Mouse (Mus musculus) neural tube, embryonic 13.5 days (tissue): Measurements from ENCODE around the gene Rpl23. TPM values are rescaled to one million over a fixed set of nuclear protein-coding genes. Genes with fewer than 3 reads are reported as not detected.

ENCODE experiments used
- ATAC-seq: fragments of 200-750 bp; cut with Nextera tagmentation; 2 replicates; pipeline ENCODE4 v1.8.0; 2017; ENCODE audit warnings: low read depth, mild to moderate bottlenecking, moderate TSS enrichment, moderate library complexity
- H3K27ac ChIP-seq: fragments of 300-500 bp; sonication (generic); replicated peaks from 2 replicates; pipeline ENCODE4 v1.5.1; 2015; ENCODE audit warnings: moderate library complexity, mild to moderate bottlenecking, inconsistent platforms
- H3K27me3 ChIP-seq: fragments of 300-500 bp; sonication (generic); 2 replicates; pipeline ENCODE4 v1.6.1; 2015; ENCODE audit warnings: mild to moderate bottlenecking, inconsistent platforms
- H3K36me3 ChIP-seq: fragments of 300-500 bp; sonication (generic); 2 replicates; pipeline ENCODE4 v1.6.1; 2015; ENCODE audit warnings: mild to moderate bottlenecking, inconsistent platforms
- H3K4me1 ChIP-seq: fragments of 300-500 bp; sonication (generic); replicated peaks from 2 replicates; pipeline ENCODE4 v1.6.1; 2015; ENCODE audit warnings: inconsistent platforms
- H3K4me2 ChIP-seq: fragments of 300-500 bp; sonication (generic); 2 replicates; pipeline ENCODE4 v1.6.1; 2015; ENCODE audit warnings: inconsistent platforms, mild to moderate bottlenecking, moderate library complexity
- H3K4me3 ChIP-seq: fragments of 300-500 bp; sonication (generic); 2 replicates; pipeline ENCODE4 v1.5.1; 2015; ENCODE audit warnings: mild to moderate bottlenecking, inconsistent platforms
- H3K9ac ChIP-seq: fragments of 300-500 bp; sonication (generic); 2 replicates; pipeline ENCODE4 v1.6.1; 2015; ENCODE audit warnings: moderate library complexity, mild to moderate bottlenecking, inconsistent platforms
- H3K9me3 ChIP-seq: fragments of 300-500 bp; sonication (generic); 2 replicates; pipeline ENCODE4 v1.6.1; 2016; ENCODE audit warnings: inconsistent platforms
- WGBS: fragments of 180-500 bp; shearing (Covaris S2); methylation state at CpG from one replicate; pipeline ENCODE4 v1.1.7; 2015; 5-methylcytosine and 5-hydroxymethylcytosine counted together
- polyA plus RNA-seq: library from polyadenylated mRNA; unstranded; fragments of >200 nt; fragmentation: Nextera tagmentation; extraction: Ambion mirVana; gene quantifications from 2 replicates; pipeline ENCODE4 v1.2.1, GENCODE M21; 2015

The Rpl23 gene
- polyA plus RNA-seq, 1 experiment from 2014 or later = 415 TPM

- H3K27ac ChIP-seq = no peak overlapping the region
- H3K27me3 ChIP-seq = no peaks in the 10 kb centered on the region
- H3K36me3 ChIP-seq = peaks cover 85% of the 10 kb centered on the region
- H3K4me2 ChIP-seq = no peak overlapping the region
- WGBS = 91% methylated on average over 8 of the region's 8 CpGs
- ATAC-seq = no peak
- peaks cover 46% of the 10 kb centered on the region for H3K4me1 ChIP-seq
- no peaks in the 10 kb centered on the region for H3K9me3 ChIP-seq
- no peak overlapping the region for H3K4me3 ChIP-seq
- H3K9ac ChIP-seq = no peak overlapping the region
These were observed 39.3 kb upstream of the Rpl23 start for GRCm38 (mm10) chr11:97821401-97822064.

DNA sequence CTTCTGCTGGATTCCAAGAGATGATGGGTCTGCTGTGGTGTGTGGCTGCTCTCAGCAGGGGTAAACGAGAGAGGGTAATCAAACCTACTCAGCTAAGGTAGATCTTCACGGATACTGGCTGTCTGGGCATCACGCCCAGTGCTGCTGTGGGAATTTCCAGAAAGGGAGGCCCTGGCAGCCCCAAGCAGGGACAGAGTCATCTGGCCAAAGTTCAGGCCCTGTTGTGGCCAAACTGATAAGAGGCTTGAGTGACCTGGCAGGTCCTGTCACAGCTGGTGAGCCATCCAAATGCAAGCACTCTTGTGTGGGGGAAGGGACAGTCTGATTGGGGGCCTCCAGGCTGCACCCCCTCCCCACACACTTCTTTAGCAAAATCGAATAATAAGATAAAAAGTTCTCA is 38.6 kb upstream of the Rpl23 start:
- H3K36me3 ChIP-seq = peaks cover 85% of the 10 kb centered on the region
- ATAC-seq = no peak
- H3K4me2 ChIP-seq = no peak overlapping the region
- peaks cover 46% of the 10 kb centered on the region for H3K4me1 ChIP-seq
- 0 out of 2 replicates have a peak overlapping the region, but pooled peaks have one; percentile 18 for H3K27ac ChIP-seq
- no peaks in the 10 kb centered on the region for H3K27me3 ChIP-seq
- H3K4me3 ChIP-seq = no peak overlapping the region
- H3K9ac ChIP-seq = no peak overlapping the region
- H3K9me3 ChIP-seq = no peaks in the 10 kb centered on the region
- 73% methylated on average over 4 of the region's 4 CpGs for WGBS

GRCm38 (mm10) chr11:97819923-97820322 is 37.7 kb upstream of the Rpl23 start:
- Histone ChIP-seq H3K9me3 (no peaks in the 10 kb centered on the region), H3K27ac (no peak overlapping the region), H3K36me3 (peaks cover 85% of the 10 kb centered on the region), H3K4me3 (no peak overlapping the region), H3K27me3 (no peaks in the 10 kb centered on the region), H3K9ac (no peak overlapping the region), H3K4me1 (peaks cover 40% of the 10 kb centered on the region), H3K4me2 (no peak overlapping the region)
- WGBS = 86% methylated on average over 5 of the region's 5 CpGs
- ATAC-seq = no peak

GRCm38 (mm10) chr11:97819102-97819501 is 36.9 kb upstream of the Rpl23 start:
- ATAC-seq = no peak
- peak overlapping the region; percentile 87 for H3K27ac ChIP-seq
- H3K9ac ChIP-seq = peak overlapping the region; percentile 45; the same call in 1 of the 2 replicates
- H3K9me3 ChIP-seq = no peaks in the 10 kb centered on the region
- peak overlapping the region; percentile 3; the same call in 1 of the 2 replicates for H3K4me2 ChIP-seq
- 77% methylated on average over 3 of the region's 4 CpGs for WGBS
- H3K4me3 ChIP-seq = no peak overlapping the region
- peaks cover 36% of the 10 kb centered on the region for H3K4me1 ChIP-seq
- no peaks in the 10 kb centered on the region for H3K27me3 ChIP-seq
- H3K36me3 ChIP-seq = peaks cover 83% of the 10 kb centered on the region

DNA sequence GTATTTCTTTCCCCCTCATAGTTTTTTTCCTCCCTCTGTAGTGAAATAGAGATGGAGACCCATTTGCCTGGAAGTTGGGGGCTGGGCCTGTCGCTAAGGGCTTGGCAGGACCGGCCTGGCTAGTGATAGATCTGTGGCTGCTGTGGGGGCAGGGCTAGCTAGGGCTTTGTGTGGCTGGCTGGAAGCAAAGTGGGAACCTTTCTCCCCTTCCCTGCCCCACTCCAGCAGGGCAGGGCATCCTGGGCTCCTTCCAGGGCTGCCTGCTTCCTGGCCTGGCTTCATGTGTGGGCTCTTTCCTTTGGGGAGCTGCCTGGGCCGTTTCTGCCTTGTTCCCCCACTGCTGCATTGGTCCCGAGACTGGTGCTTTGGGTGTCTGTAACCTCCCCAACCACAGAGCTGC is 36.3 kb upstream of the Rpl23 start:
- WGBS = 9% methylated on average over 4 of the region's 4 CpGs
- Histone ChIP-seq H3K27ac (peak overlapping the region; percentile 87), H3K27me3 (no peaks in the 10 kb centered on the region), H3K4me3 (no peak overlapping the region), H3K4me2 (peak overlapping the region; percentile 3; the same call in 1 of the 2 replicates), H3K9me3 (no peaks in the 10 kb centered on the region), H3K9ac (peak overlapping the region; percentile 45), H3K36me3 (peaks cover 81% of the 10 kb centered on the region), H3K4me1 (peaks cover 41% of the 10 kb centered on the region)
- ATAC-seq = peak; percentile 79

GRCm38 (mm10) chr11:97818003-97818402 is 35.8 kb upstream of the Rpl23 start:
- H3K4me1 ChIP-seq = peaks cover 47% of the 10 kb centered on the region

GRCm38 (mm10) chr11:97817379-97817778 is 35.1 kb upstream of the Rpl23 start:
- 52% methylated on average over 5 of the region's 5 CpGs for WGBS
- Histone ChIP-seq H3K9me3 (no peaks in the 10 kb centered on the region), H3K27me3 (no peaks in the 10 kb centered on the region), H3K36me3 (peaks cover 76% of the 10 kb centered on the region), H3K9ac (no peak overlapping the region), H3K27ac (no peak overlapping the region), H3K4me2 (no peak overlapping the region), H3K4me3 (no peak overlapping the region), H3K4me1 (peaks cover 53% of the 10 kb centered on the region)
- no peak for ATAC-seq

More at GRCm38 (mm10) chr11:97818003-97818402, 35.8 kb upstream of the Rpl23 start:
- Histone ChIP-seq H3K4me3 (no peak overlapping the region), H3K27ac (peak overlapping the region; percentile 87), H3K27me3 (no peaks in the 10 kb centered on the region), H3K4me2 (no peak overlapping the region), H3K36me3 (peaks cover 82% of the 10 kb centered on the region), H3K9me3 (no peaks in the 10 kb centered on the region), H3K9ac (no peak overlapping the region)
- WGBS = 52% methylated on average over 6 of the region's 6 CpGs
- 0 out of 2 replicates have a peak, but pooled peaks have one; percentile 16 for ATAC-seq

GRCm38 (mm10) chr11:97816916-97817315 is 34.7 kb upstream of the Rpl23 start:
- Histone ChIP-seq H3K4me3 (no peak overlapping the region), H3K27ac (no peak overlapping the region; the same call in 1 of the 2 replicates), H3K36me3 (peaks cover 74% of the 10 kb centered on the region), H3K4me1 (peaks cover 58% of the 10 kb centered on the region), H3K9ac (no peak overlapping the region; the same call in 1 of the 2 replicates), H3K9me3 (no peaks in the 10 kb centered on the region), H3K4me2 (no peak overlapping the region), H3K27me3 (no peaks in the 10 kb centered on the region)
- ATAC-seq = no peak
- 69% methylated on average over 9 of the region's 9 CpGs for WGBS

GRCm38 (mm10) chr11:97816176-97816575 is 33.9 kb upstream of the Rpl23 start:
- no peak for ATAC-seq
- no peaks in the 10 kb centered on the region for H3K27me3 ChIP-seq
- H3K27ac ChIP-seq = no peak overlapping the region
- H3K4me1 ChIP-seq = peaks cover 65% of the 10 kb centered on the region
- no peak overlapping the region for H3K4me2 ChIP-seq
- H3K4me3 ChIP-seq = no peak overlapping the region
- 80% methylated on average over 5 of the region's 5 CpGs for WGBS
- H3K9me3 ChIP-seq = no peaks in the 10 kb centered on the region
- no peak overlapping the region for H3K9ac ChIP-seq
- H3K36me3 ChIP-seq = peaks cover 67% of the 10 kb centered on the region

GRCm38 (mm10) chr11:97815736-97816135 is 33.5 kb upstream of the Rpl23 start:
- no peak for ATAC-seq
- Histone ChIP-seq H3K4me2 (no peak overlapping the region), H3K4me1 (peaks cover 70% of the 10 kb centered on the region), H3K9me3 (no peaks in the 10 kb centered on the region), H3K27ac (no peak overlapping the region), H3K27me3 (no peaks in the 10 kb centered on the region), H3K4me3 (no peak overlapping the region), H3K36me3 (peaks cover 62% of the 10 kb centered on the region), H3K9ac (no peak overlapping the region)
- 87% methylated on average over 11 of the region's 11 CpGs for WGBS

GRCm38 (mm10) chr11:97813746-97814515 is 31.7 kb upstream of the Rpl23 start:
- Histone ChIP-seq H3K9ac (0 out of 2 replicates have a peak overlapping the region, but pooled peaks have one; percentile 51), H3K4me3 (no peak overlapping the region), H3K9me3 (no peaks in the 10 kb centered on the region), H3K36me3 (peaks cover 56% of the 10 kb centered on the region), H3K27ac (peak overlapping the region; percentile 90), H3K4me2 (no peak overlapping the region), H3K4me1 (peaks cover 76% of the 10 kb centered on the region), H3K27me3 (no peaks in the 10 kb centered on the region)
- 77% methylated on average over 16 of the region's 17 CpGs for WGBS
- no peak for ATAC-seq

GRCm38 (mm10) chr11:97813085-97813484 is 30.8 kb upstream of the Rpl23 start:
- WGBS = 42% methylated on average over 7 of the region's 7 CpGs
- peak overlapping the region; percentile 40 for H3K4me2 ChIP-seq
- H3K9ac ChIP-seq = peak overlapping the region; percentile 51
- peaks cover 60% of the 10 kb centered on the region for H3K36me3 ChIP-seq
- H3K4me1 ChIP-seq = peaks cover 76% of the 10 kb centered on the region
- no peaks in the 10 kb centered on the region for H3K9me3 ChIP-seq
- no peak overlapping the region for H3K4me3 ChIP-seq
- no peaks in the 10 kb centered on the region for H3K27me3 ChIP-seq
- peak; percentile 24; the same call in 1 of the 2 replicates for ATAC-seq
- H3K27ac ChIP-seq = peak overlapping the region; percentile 90
